Mouse (Mus musculus) embryonic facial prominence, embryonic 14.5 days (tissue): ENCODE data around the gene Slc5a10. TPM values are rescaled to one million over a fixed set of nuclear protein-coding genes. Genes with fewer than 3 reads are reported as not detected.
A peak's percentile ranks its signal among the peaks of the same experiment; 100 is the strongest.

Source experiments
- ATAC-seq: fragments of 200-750 bp; cut with Nextera tagmentation; 2 replicates; pipeline ENCODE4 v1.8.0; 2017; ENCODE audit warnings: low read depth, moderate number of reproducible peaks, moderate TSS enrichment
- DNase-seq: peaks from one replicate; pipeline ENCODE4 v3.0.0-alpha.2; 2015; ENCODE audit warnings: low spot score
- H3K27ac ChIP-seq: fragments of 300-500 bp; sonication (generic); replicated peaks from 2 replicates; pipeline ENCODE4 v1.5.1; 2014; ENCODE audit warnings: low read depth, mild to moderate bottlenecking, low read length, moderate library complexity
- H3K27me3 ChIP-seq: fragments of 300-500 bp; sonication (generic); replicated peaks from 2 replicates; pipeline ENCODE4 v1.6.1; 2014; ENCODE audit warnings: low read length; ENCODE audit not compliant: control insufficient read depth, insufficient read depth
- H3K36me3 ChIP-seq: fragments of 300-500 bp; sonication (generic); 2 replicates; pipeline ENCODE4 v1.6.1; 2014; ENCODE audit warnings: low read length, mixed read lengths; ENCODE audit not compliant: control insufficient read depth, insufficient read depth
- H3K4me1 ChIP-seq: fragments of 300-500 bp; sonication (generic); 2 replicates; pipeline ENCODE4 v1.6.1; 2014; ENCODE audit warnings: antibody characterized with exemption, low read length; ENCODE audit not compliant: control insufficient read depth, insufficient read depth
- H3K4me2 ChIP-seq: fragments of 300-500 bp; sonication (generic); 2 replicates; pipeline ENCODE4 v1.6.1; 2014; ENCODE audit warnings: low read depth, mild to moderate bottlenecking, low read length, moderate library complexity, mixed read lengths
- H3K4me3 ChIP-seq: fragments of 300-500 bp; sonication (generic); 2 replicates; pipeline ENCODE4 v1.5.1; 2014; ENCODE audit warnings: low read depth, mild to moderate bottlenecking, low read length
- H3K9ac ChIP-seq: fragments of 300-500 bp; sonication (generic); 2 replicates; pipeline ENCODE4 v1.6.1; 2014; ENCODE audit warnings: low read depth, mild to moderate bottlenecking, low read length, moderate library complexity, mixed read lengths
- H3K9me3 ChIP-seq: fragments of 300-500 bp; sonication (generic); 2 replicates; pipeline ENCODE4 v1.6.1; 2016; ENCODE audit warnings: low read length; ENCODE audit not compliant: control insufficient read depth
- WGBS: fragments of 180-500 bp; shearing (Covaris S2); extraction: QIAGEN DNeasy Blood & Tissue Kit; methylation state at CpG from one replicate; pipeline ENCODE4 v1.1.7; 2014; 5-methylcytosine and 5-hydroxymethylcytosine counted together
- polyA plus RNA-seq: library from polyadenylated mRNA; unstranded; fragments of >200 nt; fragmentation: Nextera tagmentation; extraction: Ambion mirVana; gene quantifications from 2 replicates; pipeline ENCODE4 v1.2.1, GENCODE M21; 2014

Gene Slc5a10
- polyA plus RNA-seq, 1 experiment from 2014 or later = 0.13 TPM

DNA sequence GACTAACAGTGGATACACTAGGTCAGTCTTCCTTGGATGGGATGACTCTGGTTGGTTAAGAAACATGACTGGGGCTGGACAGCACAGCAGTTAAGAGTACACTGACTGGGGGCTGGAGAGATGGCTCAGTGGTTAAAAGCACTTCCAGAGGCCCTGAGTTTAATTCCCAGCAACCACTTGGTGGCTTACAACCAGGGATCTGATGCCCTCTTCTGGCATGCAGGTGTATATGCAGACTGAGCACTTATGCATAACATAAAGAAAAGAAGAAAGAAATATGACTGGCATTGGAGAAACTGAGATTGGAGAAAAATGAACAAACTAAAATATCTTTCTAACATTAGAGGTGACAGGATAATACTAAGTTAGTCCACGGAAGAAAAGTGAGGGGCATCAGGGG lies 19.9 kb upstream of the Slc5a10 start:
- H3K27ac ChIP-seq = no peak overlapping the region
- no peaks in the 10 kb centered on the region for H3K27me3 ChIP-seq
- H3K36me3 ChIP-seq = peaks cover 95% of the 10 kb centered on the region
- no peaks in the 10 kb centered on the region for H3K4me1 ChIP-seq
- H3K4me3 ChIP-seq = no peak overlapping the region
- DNase-seq (no peak), ATAC-seq (no peak)
- no peak overlapping the region for H3K4me2 ChIP-seq
- WGBS = 94% methylated on average over 1 of the region's 1 CpGs
- H3K9me3 ChIP-seq = no peaks in the 10 kb centered on the region
- no peak overlapping the region for H3K9ac ChIP-seq

DNA sequence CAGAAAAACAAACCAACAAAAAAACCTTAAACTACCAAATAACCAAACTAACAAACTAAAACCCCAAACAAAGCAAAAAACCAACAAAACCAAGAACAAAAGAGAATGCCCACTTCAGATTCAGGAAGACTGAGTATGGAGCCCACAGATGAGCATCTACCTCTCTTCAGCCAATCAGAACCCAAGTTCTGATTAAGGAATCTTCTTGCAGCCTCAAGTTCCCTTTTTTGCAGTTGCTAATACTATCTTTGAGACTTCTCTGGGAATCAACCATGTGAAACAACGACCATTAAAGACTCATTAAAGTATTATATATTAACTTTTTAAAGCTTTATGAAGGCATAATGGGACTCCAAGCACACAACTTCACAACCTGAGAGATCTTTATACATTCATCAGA lies 16.7 kb upstream of the Slc5a10 start:
- H3K9me3 ChIP-seq = no peaks in the 10 kb centered on the region
- DNase-seq (no peak), ATAC-seq (no peak)

DNA sequence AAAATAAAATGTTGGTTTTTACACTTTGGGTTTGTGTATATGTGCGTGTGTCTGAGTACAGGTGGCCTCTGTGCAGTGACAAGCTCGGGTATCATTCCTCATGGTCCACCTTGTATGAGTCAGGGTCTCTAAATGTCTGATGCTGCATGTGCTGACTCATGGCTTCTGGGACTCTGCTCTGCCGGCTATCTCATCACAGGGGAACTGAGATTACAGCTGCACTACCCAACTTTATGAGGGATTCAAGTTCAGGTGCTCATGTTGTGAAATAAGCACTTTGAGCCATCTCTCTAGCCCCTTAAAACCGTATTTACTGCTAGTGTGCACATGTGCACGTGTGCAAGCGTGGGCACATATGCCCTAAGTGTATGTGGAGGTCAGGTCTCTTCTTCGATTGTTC lies 12.0 kb upstream of the Slc5a10 start:
- 93% methylated on average over 7 of the region's 7 CpGs for WGBS
- no peak overlapping the region for H3K27ac ChIP-seq
- H3K4me1 ChIP-seq = no peaks in the 10 kb centered on the region
- H3K9me3 ChIP-seq = no peaks in the 10 kb centered on the region
- no peak for DNase-seq
- H3K4me2 ChIP-seq = no peak overlapping the region
- no peak overlapping the region for H3K4me3 ChIP-seq
- H3K9ac ChIP-seq = no peak overlapping the region
- ATAC-seq = no peak
- H3K36me3 ChIP-seq = peaks cover 82% of the 10 kb centered on the region
- H3K27me3 ChIP-seq = no peaks in the 10 kb centered on the region

More for the DNA sequence above, 16.7 kb upstream of the Slc5a10 start:
- H3K36me3 ChIP-seq = peaks cover 96% of the 10 kb centered on the region
- H3K4me1 ChIP-seq = no peaks in the 10 kb centered on the region
- H3K27ac ChIP-seq = no peak overlapping the region
- H3K4me2 ChIP-seq = no peak overlapping the region
- H3K27me3 ChIP-seq = no peaks in the 10 kb centered on the region
- H3K9ac ChIP-seq = no peak overlapping the region
- H3K4me3 ChIP-seq = no peak overlapping the region
- 88% methylated on average over 1 of the region's 1 CpGs for WGBS

DNA sequence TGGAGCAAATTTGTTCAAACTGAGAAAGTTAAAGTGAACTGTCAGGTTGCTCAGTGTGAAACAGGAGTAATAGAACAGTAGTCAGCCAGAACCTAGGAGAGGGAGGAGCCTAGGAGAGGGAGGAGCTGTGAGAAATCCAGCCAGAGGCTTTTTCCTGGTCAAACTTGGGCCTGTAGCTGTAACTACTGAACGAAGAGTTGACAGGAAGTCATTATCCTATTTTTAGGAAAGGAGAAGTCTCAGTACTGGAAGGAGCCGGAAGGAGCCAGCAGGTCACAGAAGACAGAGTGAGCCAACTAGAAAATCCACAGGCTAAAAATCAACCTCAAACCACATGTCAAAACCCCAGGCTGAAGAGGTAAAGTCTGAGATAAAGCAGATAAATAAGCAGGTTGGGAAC lies 7.4 kb upstream of the Slc5a10 start:
- Histone ChIP-seq H3K36me3 (peaks cover 50% of the 10 kb centered on the region), H3K4me3 (no peak overlapping the region), H3K4me1 (no peaks in the 10 kb centered on the region), H3K27ac (no peak overlapping the region), H3K27me3 (no peaks in the 10 kb centered on the region), H3K9ac (no peak overlapping the region), H3K4me2 (no peak overlapping the region), H3K9me3 (no peaks in the 10 kb centered on the region)
- WGBS = 49% methylated on average over 2 of the region's 2 CpGs
- ATAC-seq = no peak
- peak; percentile 9 for DNase-seq

DNA sequence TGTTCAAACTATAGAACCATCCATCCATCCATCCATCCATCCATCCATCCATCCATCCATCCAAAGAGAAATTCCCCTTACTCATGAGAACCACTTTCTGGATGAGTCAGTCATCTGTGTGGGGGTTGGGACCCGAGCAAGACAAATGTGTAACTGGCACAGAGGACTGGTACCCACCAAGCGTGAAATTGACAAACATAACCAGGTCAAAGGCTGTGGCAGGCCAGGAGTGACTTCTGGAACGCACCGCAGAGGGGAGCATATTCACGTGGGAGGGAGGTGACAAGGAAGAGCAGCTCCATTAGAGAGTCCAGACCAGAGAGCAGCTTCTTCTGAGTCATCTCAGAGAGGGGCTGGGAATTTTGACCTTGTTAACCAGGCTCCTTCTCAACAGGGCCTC lies 1.5 kb upstream of the Slc5a10 start:
- Histone ChIP-seq H3K27me3 (no peaks in the 10 kb centered on the region), H3K9ac (no peak overlapping the region), H3K9me3 (no peaks in the 10 kb centered on the region), H3K27ac (no peak overlapping the region), H3K4me2 (no peak overlapping the region), H3K4me1 (no peaks in the 10 kb centered on the region), H3K36me3 (peaks cover 6% of the 10 kb centered on the region; the same call in 1 of the 2 replicates), H3K4me3 (no peak overlapping the region)
- ATAC-seq (no peak), DNase-seq (no peak)
- 66% methylated on average over 5 of the region's 5 CpGs for WGBS

DNA sequence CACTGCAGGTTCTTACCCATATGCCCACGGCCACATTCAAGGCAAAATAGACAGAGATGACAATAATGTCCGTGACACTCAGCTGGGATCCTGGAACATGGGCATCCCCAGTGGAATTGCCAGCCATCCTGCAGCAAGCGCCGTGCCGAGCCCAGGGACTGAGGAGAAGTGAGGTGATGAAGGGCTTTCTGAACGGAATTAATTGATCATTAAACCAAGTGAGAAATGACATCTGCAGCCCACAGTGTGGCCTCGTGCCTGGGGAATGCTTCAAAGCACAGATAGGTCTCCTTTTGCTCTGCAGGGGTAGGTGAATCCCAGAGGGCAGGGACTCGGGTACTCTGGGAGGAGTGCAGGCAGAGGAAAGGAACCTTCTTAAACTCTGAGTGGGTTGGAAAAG lies 800 bp downstream of the Slc5a10 start:
- no peaks in the 10 kb centered on the region for H3K9me3 ChIP-seq
- no peak overlapping the region for H3K4me2 ChIP-seq
- ATAC-seq = no peak
- WGBS = 65% methylated on average over 8 of the region's 8 CpGs
- no peaks in the 10 kb centered on the region for H3K36me3 ChIP-seq
- DNase-seq = no peak
- no peaks in the 10 kb centered on the region for H3K27me3 ChIP-seq
- no peak overlapping the region for H3K9ac ChIP-seq
- H3K4me3 ChIP-seq = no peak overlapping the region
- H3K4me1 ChIP-seq = no peaks in the 10 kb centered on the region
- H3K27ac ChIP-seq = no peak overlapping the region

DNA sequence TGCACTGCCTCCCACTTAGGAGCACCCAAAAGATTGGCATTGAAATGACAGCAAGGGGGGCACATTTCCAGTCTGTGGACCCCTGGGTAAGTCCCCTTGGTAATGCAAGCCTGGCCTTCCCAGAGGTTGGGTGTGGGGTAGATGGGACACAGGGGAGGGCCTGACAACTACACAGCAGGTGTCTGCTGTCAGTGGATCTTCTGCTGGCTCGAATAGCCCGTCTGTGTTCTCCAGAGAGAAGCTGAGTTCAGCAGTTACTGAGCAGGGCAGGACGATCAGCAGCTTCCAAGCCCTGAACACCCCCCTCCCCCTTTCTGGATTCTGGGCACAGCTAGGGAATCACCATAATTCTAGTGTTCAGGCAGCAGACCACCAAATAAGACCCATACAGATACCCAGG lies 1.2 kb downstream of the Slc5a10 start:
- no peaks in the 10 kb centered on the region for H3K36me3 ChIP-seq
- ATAC-seq (no peak), DNase-seq (no peak)
- H3K4me2 ChIP-seq = no peak overlapping the region
- 45% methylated on average over 3 of the region's 3 CpGs for WGBS
- H3K9ac ChIP-seq = no peak overlapping the region
- H3K27ac ChIP-seq = no peak overlapping the region
- no peaks in the 10 kb centered on the region for H3K9me3 ChIP-seq
- H3K4me3 ChIP-seq = no peak overlapping the region
- no peaks in the 10 kb centered on the region for H3K4me1 ChIP-seq
- H3K27me3 ChIP-seq = no peaks in the 10 kb centered on the region

DNA sequence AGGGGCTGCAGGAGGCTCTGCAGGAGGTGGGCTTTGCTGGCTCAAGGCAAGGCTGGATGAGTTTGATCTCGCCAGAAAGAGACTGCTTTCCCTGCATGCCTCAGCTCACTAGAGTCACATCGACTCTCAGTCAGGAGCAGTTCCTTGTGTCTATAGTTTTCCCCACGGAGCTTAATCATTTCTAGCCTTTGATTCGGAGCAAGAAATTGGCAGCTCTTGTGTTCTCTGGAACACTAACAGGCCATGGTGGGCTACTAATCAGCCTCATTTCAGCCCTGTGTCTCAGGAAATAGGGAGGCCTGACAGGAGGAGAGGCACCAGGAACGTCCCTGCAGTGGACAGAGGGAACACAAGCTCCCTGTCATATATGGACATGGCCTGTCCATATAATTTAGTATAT lies 2.6 kb downstream of the Slc5a10 start:
- DNase-seq = no peak
- WGBS = 54% methylated on average over 5 of the region's 5 CpGs
- no peak for ATAC-seq
- H3K9ac ChIP-seq = no peak overlapping the region
- H3K4me1 ChIP-seq = no peaks in the 10 kb centered on the region
- H3K36me3 ChIP-seq = no peaks in the 10 kb centered on the region
- H3K27ac ChIP-seq = no peak overlapping the region
- no peaks in the 10 kb centered on the region for H3K27me3 ChIP-seq
- H3K4me2 ChIP-seq = no peak overlapping the region
- H3K4me3 ChIP-seq = no peak overlapping the region
- no peaks in the 10 kb centered on the region for H3K9me3 ChIP-seq

DNA sequence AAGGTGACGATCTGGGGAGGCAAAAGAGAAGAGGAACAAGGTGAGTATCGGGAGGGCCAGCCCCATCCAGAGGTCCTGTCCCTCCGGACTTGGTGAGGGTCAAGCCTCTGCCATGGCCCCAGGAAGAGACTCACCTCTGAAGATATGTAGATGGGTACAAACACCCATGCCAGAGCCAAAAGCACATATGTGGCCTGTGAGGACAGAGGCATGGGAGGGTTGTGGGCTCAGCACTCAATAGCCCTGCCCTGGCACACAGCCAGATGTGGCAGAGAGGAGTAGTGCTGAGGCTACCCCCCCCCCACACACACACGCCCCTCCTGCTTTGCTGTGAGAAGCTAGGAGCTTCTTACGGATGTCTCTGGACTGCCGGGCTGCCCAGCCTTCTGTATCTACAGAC lies 5.5 kb downstream of the Slc5a10 start:
- ATAC-seq (peak; percentile 16; the same call in 1 of the 2 replicates), DNase-seq (no peak)
- Histone ChIP-seq H3K36me3 (no peaks in the 10 kb centered on the region), H3K9me3 (no peaks in the 10 kb centered on the region), H3K4me3 (no peak overlapping the region), H3K4me2 (no peak overlapping the region), H3K9ac (no peak overlapping the region), H3K27me3 (no peaks in the 10 kb centered on the region), H3K4me1 (no peaks in the 10 kb centered on the region), H3K27ac (no peak overlapping the region)
- 67% methylated on average over 5 of the region's 6 CpGs for WGBS
